In genomic region chr19:42713770-42714169, GRCm38 (mm10) we compare ENCODE assay signal across 14 mouse cellular contexts.
"Had no signal": no experiment of that assay in that cellular context is flagged by ENCODE, and none has a peak within 500 bp of the region (broad histone marks: within the 10 kb centered on the region; RNA-seq: fewer than 3 reads in every experiment).

No protein-coding gene starts in this region.

- H3K27ac ChIP-seq: layer of hippocampus, adult 2 months; limb, embryonic 12.5 days; liver, embryonic 13.5 days; macrophage; midbrain, embryonic 13.5 days; neural tube, embryonic 15.5 days; stomach, embryonic 15.5 days had no signal

- H3K9ac ChIP-seq: limb, embryonic 12.5 days; liver, embryonic 13.5 days; liver, postnatal 0 days; midbrain, embryonic 13.5 days; neural tube, embryonic 15.5 days; stomach, embryonic 15.5 days had no signal

- ATAC-seq: liver, postnatal 0 days; midbrain, embryonic 13.5 days had no signal

- H3K4me3 ChIP-seq: layer of hippocampus, adult 2 months; limb, embryonic 12.5 days; liver, embryonic 13.5 days; midbrain, embryonic 13.5 days; neural tube, embryonic 15.5 days; stomach, embryonic 15.5 days had no signal

- H3K4me2 ChIP-seq: limb, embryonic 12.5 days; liver, embryonic 13.5 days; midbrain, embryonic 13.5 days; neural tube, embryonic 15.5 days; stomach, embryonic 15.5 days had no signal

- H3K36me3 ChIP-seq: limb, embryonic 12.5 days; liver, embryonic 13.5 days; midbrain, embryonic 13.5 days; neural tube, embryonic 15.5 days; stomach, embryonic 15.5 days had no signal

- H3K9me3 ChIP-seq: limb, embryonic 12.5 days; liver, embryonic 13.5 days; midbrain, embryonic 13.5 days; neural tube, embryonic 15.5 days; stomach, embryonic 15.5 days had no signal

- DNase-seq: kidney, adult 18-20 months; kidney, postnatal 10 days; kidney, postnatal 4 days; liver; liver, embryonic 13.5 days; liver, postnatal 0 days; thymus, adult 2 months; thymus, postnatal 25 days had no signal

- H3K4me1 ChIP-seq: liver, embryonic 13.5 days; midbrain, embryonic 13.5 days; stomach, embryonic 15.5 days had no signal

- H3K27me3 ChIP-seq: limb, embryonic 12.5 days; liver, embryonic 13.5 days; midbrain, embryonic 13.5 days; neural tube, embryonic 15.5 days; stomach, embryonic 15.5 days had no signal
